Mouse (Mus musculus) NIH3T3 (cell line): ENCODE results near the gene Ddx39.

Experiments used
- DNase-seq: peaks from one replicate; pipeline ENCODE4 v3.0.0-alpha.2; 2012; ENCODE audit warnings: low read depth

The Ddx39 gene

DNA sequence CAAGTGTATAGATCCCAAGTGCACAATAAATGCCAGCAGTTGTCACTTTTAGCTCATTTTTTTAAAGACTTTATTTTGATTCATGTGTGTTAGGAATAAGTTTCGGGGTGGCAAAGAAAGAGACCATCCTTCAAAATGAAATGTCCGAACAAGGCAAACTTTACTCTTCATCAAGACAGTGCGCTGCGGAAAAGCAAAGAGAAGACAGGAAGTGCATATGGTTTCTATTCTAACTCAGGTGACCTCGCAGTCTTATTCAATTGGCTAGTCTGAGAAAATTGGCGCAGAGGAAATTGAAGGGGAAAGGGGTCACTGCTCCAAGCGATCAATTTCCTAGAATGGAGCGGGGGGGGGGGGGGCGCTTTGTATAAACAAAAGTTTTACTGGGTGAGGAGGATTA lies 15.4 kb upstream of the Ddx39 start:
- DNase-seq: peak; percentile 63

DNA sequence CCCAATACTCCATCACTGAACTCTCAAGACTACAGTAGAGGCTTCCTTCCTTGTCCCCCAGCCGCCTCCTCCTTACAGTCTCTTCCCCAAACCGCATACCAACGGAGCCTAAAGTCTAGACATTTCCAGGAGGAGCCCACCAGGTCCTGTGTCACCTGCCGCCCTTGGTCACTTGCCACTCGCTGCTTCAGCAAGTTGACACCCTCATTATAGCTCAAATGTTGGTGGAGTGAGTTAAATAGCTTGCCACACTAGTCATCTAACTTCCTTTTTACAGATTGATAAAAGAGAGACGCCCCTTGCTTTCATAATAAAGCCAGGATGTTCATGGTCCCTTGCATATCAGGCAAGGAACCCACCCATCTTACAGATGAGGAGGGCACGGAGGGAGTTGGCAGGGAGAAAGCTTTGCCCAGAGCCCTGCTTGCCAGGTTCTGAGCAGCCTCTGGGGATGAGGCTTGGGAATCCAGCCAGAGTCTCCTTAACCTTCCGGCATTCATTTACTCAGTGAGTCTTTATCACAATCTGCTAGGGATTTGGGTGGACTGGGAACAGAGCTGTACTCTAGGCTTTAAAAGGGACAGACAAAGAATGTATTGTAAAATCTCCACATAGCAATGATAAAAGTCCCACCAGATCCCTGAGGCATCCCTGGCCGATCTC lies 14.4 kb upstream of the Ddx39 start:
- DNase-seq: peak; percentile 48

DNA sequence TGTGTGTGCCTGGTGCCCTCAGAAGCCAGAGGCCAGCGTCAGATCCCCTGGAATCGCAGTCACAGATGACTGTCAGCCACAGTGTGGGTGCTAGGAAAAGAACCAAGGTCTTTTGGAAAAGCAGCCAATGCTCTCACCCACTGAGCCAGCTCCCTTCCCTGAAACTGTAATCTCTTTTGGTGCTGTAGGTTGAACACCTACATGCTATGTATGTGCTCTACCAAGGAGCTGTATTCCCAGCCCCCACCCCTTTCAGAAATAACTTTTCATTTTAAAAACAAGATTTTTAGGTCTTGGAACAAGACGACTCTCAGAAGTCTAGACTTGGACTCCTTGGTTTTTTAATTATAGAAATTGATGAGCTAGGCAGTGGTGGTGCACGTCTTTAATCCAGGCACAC lies 11.6 kb upstream of the Ddx39 start:
- no peak for DNase-seq

DNA sequence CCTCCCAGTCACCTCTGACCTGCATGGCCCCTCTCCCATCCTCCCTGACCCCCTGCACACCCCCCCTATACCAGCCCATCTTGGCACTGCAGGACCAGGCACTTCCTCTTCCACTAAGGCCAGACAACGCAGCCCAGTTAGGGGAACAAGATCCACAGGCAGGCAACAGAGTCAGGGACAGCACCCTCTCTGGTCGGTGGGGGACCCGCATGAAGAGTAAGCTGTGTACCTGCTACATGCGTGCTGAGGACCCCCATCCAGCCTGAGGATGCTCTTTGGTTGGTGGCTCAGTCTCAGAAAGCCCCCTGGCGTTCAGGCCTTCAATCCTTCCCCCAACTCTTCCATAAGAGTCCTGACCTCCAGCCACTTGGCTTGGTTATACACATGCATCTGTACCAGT lies 8.6 kb upstream of the Ddx39 start:
- no peak for DNase-seq

DNA sequence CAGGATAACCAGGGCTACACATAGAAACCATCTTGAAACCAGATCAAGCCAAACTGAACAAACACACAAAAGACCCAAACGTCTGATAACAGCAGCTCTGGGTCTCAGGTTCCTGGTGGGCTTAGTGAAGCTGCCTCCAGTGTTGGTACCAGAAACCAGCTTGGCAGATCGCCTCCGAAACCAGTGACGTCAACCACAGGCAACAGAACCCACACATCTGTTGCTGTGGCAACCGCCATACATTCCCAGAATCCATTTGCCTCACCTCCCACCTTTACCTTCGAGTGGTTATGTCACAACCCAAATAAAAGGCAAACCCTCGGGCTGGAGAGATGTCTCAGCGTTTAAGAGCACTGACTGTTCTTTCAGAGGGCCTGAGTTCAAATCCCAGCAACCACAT lies 7.4 kb upstream of the Ddx39 start:
- DNase-seq: no peak

DNA sequence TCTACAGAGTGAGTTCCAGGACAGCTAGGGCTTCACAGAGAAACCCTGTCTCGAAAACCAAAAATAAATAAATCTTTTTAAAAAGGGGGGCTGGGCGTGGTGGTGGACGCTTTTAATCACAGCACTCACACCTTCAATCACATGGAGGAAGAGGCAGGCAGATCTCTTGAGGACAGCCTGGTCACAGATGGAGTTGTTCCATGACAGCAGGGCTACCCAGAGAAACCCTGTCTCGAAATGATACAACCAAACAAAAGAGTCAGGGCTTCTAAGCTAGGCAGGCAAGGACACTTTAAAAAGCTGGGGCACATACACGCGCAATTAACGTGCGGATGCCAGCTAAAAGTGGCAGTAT lies 324 bp upstream of the Ddx39 start:
- no peak for DNase-seq

DNA sequence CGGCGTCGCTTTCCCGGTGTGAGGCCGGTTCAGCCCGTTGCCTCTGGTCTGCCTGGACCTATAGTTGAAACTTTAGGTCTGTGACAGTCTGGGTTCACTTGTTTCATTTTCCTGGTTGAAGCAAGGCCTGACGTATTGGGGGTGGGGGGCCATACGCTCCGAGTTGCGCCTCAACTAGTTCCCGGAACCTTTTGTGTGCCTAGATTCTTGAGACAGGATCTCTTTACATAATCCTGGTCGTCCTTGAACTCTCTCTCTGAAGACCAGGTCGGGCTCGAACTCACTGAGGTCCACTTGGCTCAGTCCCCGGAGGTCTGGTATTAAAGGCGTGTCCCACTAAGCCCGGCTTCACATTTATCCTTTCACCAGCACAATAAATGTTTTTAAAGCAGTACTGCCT lies 794 bp downstream of the Ddx39 start:
- DNase-seq: peak; percentile 44

DNA sequence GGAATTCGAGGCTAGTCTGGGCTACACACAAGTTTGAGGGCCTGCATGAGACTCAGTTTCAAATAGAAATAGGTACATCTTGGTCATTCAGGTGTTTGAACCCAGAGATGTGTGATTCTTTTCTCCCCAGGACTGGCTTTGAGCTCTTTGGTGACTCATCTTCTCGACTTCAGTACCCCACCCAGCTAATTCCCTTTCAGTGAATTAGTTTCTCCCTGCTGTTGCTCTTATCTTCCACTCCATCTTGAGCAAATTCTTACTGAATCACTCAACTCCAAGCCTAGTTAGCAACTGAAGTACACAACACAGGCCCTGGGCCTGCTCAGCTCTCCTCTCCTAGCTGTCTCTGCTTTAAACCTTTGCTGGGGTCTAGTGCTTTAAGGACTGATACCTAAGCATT lies 1.6 kb downstream of the Ddx39 start:
- DNase-seq: peak; percentile 60

DNA sequence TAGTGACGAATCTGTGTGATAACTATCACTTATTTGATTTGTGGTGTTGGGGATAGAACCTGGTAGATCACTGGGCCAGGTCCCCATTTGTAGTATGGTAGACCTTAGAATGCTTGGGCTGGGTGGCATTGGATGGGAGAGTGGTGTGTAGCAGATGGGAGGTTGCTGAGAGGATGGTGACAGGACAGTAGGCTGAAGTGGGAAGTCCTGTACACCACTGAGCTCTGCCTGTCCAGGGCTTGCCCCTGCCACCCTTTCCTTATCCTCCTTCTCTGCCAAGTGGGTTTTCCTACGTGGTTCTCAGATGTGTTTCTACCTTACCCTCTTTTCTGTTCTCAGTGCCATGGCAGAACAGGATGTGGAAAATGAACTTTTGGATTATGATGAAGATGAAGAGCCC lies 4.1 kb downstream of the Ddx39 start:
- no peak for DNase-seq

DNA sequence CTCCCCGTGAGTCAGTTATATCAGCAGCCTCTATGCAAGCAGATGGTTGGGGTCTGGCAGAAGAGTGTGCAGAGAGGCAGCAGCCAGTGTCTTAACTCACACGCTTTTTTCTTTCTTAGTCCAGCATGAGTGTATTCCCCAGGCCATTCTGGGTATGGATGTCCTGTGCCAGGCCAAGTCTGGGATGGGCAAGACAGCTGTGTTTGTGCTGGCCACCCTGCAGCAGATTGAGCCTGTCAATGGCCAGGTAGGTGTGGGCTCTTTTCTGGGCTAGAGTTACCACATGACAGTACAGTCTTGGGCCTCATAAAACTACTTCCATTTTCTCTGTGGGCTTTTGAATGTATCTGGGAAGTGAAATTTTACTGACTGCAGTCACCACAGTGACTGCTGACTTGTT lies 4.7 kb downstream of the Ddx39 start:
- no peak for DNase-seq

DNA sequence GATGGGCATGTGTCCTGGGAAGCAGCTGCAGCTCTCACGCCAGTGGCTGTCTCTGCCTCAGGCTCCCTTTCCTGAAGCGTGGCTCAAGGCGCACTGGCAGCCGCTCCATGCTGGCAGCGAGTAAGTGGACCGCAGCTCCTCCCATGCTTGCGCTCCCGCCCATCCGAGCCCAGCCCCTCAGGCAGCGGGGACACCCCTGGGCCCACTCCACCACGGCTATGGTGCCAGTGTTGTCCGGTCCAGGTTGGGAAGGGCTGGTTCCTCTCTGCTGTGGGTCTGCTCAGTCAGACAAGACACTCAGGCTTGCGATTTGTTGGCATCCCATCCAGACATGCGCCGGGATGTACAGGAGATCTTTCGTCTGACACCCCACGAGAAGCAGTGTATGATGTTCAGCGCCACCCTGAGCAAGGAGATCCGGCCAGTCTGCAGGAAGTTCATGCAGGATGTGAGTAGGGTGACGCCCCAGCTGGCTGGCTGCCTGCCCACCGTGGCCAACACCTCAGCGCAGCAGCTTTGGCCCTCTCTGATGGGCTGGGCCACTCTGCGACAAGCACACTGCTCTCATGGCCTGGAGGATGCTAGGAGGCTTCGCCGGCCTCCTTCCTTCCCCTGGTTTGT lies 6.5 kb downstream of the Ddx39 start:
- no peak for DNase-seq

DNA sequence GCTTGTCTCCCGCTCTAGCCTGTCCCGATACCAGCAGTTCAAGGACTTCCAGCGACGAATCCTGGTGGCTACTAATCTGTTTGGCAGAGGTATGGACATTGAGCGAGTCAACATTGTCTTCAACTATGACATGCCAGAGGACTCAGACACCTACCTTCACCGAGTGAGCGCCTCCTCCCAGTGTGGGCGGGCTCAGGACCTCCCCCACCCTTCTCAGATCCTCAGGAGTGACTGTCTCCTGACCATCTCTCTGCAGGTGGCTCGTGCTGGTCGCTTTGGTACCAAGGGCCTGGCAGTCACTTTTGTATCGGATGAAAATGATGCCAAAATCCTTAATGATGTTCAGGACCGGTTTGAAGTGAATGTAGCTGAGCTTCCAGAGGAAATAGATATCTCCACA lies 7.7 kb downstream of the Ddx39 start:
- DNase-seq: no peak

DNA sequence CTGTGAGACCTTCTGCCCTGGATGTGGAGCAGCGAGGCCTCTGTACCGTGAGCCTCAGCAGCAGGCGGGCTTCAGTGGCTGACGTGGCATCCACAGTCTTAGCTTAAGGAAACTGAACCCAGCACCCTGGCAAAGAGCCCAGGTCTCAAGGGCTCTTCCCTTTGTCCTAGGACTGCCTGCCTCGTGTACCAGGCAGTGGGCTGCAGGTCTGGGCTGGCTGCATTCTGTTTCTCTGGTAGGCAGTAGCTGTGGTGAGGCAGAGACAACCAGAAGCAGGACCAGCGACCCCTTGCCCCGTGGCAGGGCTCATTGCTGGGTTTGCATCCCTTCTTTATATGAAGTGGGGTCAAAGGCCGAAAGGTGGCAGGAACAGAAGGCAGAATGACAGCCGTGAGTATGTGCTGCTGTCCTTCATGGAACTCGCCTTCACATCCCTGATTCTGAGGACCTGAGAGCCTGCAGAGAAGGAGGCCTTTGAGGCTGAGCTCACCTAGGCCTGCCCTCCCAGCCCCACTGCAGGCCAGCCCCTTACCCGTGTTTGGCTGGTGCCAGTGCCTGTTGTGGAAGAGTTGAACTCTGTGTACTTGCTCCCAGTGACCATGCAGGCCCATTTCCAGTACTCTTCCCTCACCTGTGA lies 8.6 kb downstream of the Ddx39 start:
- no peak for DNase-seq

DNA sequence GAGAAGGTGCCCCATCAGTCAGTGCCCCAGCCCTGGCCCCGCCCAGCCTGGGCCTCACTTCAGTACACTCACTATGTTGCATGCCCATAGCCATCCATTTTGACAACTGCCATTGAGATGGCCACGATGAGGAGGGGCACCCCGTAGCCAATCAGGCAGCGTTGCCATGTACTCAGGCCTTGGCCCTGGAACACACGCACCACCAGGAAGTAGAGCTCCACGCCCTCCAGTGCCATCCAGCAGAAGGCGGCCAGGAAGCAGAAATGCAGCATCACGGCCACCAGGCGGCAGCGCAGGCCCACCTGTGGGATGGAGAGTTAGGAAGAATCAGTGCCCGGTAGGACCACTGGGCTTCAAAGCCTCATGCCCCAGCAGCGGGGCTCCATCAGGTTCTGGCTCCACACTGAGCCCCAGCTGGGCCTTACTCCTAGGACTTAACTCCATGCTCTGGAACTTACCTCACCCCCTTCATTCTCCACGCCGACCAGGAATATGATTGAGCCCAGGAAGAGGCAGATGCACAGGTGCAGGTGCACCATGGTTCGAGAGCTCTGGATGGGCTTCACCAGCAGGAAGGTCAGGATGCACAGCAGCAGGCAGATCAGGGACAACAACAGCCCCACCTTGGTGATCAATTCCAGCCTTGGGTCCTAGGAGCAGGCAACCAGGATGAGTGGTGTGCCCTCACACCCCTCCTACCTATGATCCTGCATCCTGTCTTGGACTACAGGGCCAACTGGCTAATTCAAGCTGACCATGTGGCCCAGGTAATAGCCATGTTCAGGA lies 9.9 kb downstream of the Ddx39 start:
- DNase-seq: peak; percentile 87

DNA sequence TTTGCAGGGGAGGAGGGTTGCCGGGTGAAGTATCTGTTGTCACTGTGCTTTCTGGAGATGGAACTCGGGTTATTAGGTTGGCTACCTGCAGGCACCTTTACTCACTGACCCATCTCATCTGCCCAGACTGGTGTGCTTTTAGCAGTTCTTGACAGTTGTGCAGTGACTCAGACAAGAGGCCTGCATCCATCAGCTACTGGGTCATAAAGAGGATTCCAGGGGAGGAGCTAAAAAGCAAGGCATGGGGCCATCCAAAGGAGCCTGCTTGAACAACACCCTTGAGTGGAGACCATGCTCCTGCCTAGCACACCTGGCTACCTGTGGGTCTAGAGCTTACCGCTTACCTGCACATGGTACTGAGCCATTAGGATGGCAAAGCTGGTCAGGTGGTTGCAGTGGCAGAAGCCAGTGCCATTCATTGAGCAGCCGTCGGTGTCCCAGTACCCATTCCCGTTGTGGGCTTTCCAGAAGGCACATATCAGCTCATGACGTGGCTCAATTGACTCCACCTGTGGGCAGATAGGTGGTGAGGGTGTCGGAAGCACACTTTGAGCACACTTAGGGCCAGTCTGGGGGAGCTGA lies 10.6 kb downstream of the Ddx39 start:
- DNase-seq: no peak

DNA sequence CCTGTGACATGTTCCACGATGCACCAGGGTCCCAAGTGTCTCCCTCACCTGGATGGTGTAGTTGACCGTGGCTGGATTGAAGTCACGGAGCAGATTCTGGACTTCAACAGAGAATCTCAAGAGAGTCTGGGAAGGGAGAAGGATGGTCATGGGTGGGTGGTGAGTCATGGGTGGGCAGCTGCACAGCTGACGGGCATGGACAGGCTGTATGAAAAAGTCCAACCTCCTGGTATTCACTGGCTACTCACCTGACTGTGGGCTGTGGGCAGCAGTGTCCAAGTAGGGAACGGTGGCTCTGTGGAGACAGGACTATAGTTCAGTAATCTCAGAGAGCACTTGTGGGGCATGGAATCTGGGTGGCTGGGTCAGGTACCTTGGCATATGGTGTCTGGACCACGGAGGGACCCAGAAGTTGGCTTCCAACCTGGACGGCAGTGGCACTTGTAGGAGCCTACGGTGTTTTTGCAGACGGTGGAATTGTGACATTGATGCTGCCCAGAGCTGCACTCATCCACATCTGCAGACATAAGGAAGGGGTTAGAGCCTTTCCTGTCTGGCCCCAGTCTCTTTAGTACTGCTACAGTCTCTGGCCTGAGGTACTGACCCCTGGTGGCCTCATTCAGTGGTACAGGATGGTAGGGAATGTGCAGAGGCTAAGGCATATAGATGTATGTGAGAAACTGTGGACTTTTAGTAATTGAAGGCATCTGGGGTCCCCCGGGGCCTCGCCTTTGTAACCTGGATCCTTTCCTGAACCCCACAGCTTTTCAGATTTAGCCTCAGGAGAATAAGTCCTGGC lies 14.2 kb downstream of the Ddx39 start:
- DNase-seq: peak; percentile 56

DNA sequence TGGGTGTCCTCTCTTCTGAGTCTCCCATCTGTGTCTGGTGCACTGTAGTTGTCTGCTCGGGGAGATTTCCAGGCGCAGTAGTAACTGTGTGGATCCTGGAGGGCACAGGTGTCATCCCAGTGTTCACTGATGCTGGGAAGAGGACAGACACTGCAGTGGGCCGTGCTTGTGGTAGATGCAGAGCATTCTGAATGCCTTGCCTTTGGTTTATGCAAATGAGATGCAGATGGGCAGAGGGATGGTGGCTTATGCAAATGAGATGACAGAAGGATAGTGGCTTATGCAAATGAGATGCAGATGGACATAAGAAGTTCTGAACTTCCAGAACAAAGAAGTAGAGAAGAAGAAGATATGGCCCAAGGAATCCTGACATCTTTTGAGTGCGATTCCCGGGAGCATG lies 16.9 kb downstream of the Ddx39 start:
- no peak for DNase-seq

DNA sequence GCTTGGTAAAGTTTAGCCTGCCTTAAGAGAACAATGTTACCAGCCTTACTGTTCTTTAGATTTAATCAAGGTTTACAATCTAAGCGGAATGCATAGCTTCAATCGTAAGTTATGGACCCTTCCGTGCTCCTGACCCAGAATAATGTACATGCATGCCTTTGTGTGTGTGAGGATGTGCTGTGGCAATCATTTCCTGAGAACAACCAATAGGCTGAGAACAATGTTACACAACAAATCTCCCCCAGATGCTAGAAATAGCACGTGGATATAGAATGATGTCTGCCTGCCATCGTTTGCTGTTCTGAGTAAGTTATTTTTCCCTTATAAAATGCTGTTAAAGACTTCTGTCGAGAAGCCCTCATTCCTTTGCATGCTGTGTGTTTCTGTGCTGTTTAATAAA lies 17.9 kb downstream of the Ddx39 start:
- no peak for DNase-seq

DNA sequence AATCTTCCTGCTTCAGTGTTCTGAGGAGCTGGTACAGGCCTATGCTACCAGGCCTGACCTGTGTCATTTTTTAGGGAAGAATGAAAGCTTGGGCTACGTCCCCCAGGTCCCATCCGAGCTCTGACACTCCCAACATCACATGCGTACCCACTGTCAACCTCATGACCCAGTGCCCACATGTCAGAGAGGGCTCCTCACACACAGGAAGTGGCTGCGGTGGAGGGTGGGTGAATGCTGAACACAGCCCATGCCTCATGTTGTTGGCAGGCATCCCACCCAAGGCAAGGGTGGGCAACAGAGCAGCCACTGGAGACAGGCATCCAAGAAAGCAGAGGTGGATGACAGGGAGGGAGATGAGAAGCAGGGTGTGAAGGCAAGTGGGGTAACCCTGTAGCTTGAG lies 21.7 kb downstream of the Ddx39 start:
- DNase-seq: no peak

DNA sequence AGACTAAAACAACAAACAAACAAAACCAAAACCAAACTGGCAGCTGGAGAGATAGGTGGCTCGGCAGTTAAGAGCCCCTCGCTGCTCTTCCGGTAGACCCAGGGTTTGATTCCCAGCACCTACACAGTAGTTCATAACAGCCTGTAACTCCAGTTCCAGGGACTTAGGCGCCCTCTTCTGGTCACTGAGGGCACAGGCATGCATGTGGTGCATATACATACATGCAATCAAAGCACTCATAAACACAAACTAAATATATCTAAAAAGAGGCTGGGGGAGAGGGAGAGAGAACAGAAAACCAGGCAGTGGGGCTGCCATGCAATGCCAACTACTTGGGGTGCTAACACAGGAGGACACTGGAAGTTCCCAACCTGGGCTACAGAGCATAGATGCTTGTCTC lies 22.4 kb downstream of the Ddx39 start:
- DNase-seq: no peak

DNA sequence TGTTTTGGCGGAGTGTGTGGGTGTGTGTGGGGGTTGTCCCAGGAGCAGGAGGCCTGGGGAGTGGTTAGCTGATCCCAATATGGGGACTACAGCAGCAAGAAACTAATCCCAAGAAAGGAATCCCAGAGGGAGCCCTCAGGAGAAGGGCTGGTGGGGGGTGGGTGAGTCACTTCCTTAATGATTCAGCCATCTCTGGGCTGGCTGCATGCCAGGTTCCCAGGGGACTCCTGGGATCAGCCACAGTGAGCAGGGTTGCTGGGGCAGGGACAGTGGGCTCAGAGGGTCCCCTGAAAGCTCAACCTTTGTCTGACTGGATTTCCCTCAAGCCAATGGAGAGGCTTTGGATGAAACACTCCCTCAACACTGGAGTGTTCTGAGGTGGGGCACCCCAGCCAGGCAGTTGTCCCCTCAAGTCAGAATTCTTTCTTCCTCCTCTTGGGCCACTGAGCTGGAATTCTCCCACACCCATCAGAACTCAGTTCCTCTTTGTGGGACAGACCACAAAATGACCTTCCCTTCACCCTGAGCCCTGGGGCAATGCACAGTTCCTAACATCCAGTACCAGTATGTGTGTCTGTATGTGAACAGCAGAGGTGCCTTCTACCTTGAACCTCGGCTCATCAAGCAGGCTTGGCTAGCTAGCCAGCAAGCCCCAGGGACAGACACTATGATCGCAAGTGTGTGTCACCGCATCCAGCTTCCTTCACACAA lies 23.0 kb downstream of the Ddx39 start:
- DNase-seq: peak; percentile 84
